Mouse (Mus musculus): Measurements from ENCODE around the gene Pdia3.

- TF ChIP-seq CTCF (IDR thresholded peaks at IDR 0.05; ENCODE audit: insufficient read depth, low read length) (no peak), POLR2A (IDR thresholded peaks at IDR 0.05; ENCODE audit: borderline replicate concordance, extremely low read depth, low read depth, low read length) (no peak)
These were observed 12.3 kb downstream of the Pdia3 start for GRCm38 (mm10) chr2:121425890-121426289.

Measured in lung, adult 2 months (tissue).